Mouse (Mus musculus) stomach, embryonic 14.5 days (tissue): Measurements from ENCODE around the gene Cstb. TPM values are rescaled to one million over a fixed set of nuclear protein-coding genes. Genes with fewer than 3 reads are reported as not detected.

Experiments
- ATAC-seq: fragments of 200-750 bp; cut with Nextera tagmentation; 2 replicates; pipeline ENCODE4 v1.8.0; 2017; ENCODE audit warnings: low read depth, moderate TSS enrichment; ENCODE audit not compliant: insufficient number of reproducible peaks, insufficient read depth, low FRiP score
- H3K27ac ChIP-seq: fragments of 300-500 bp; sonication (generic); 2 replicates; pipeline ENCODE4 v1.5.1; 2014; ENCODE audit warnings: mild to moderate bottlenecking, low read length, moderate library complexity, mixed read lengths
- H3K27me3 ChIP-seq: fragments of 300-500 bp; sonication (generic); 2 replicates; pipeline ENCODE4 v1.6.1; 2014; ENCODE audit warnings: low read length, control low read depth, mixed read lengths; ENCODE audit not compliant: control insufficient read depth, insufficient read depth
- H3K36me3 ChIP-seq: fragments of 300-500 bp; sonication (generic); 2 replicates; pipeline ENCODE4 v1.6.1; 2014; ENCODE audit warnings: mild to moderate bottlenecking, control low read depth, low read length, moderate library complexity, mixed read lengths; ENCODE audit not compliant: control insufficient read depth, insufficient read depth
- H3K4me1 ChIP-seq: fragments of 300-500 bp; sonication (generic); 2 replicates; pipeline ENCODE4 v1.6.1; 2014; ENCODE audit warnings: low read length, control low read depth, mixed read lengths; ENCODE audit not compliant: control insufficient read depth, insufficient read depth
- H3K4me2 ChIP-seq: fragments of 300-500 bp; sonication (generic); replicated peaks from 2 replicates; pipeline ENCODE4 v1.6.1; 2014; ENCODE audit warnings: low read depth, low read length, control low read depth
- H3K4me3 ChIP-seq: fragments of 300-500 bp; sonication (generic); 2 replicates; pipeline ENCODE4 v1.5.1; 2014; ENCODE audit warnings: low read depth, low read length, control low read depth
- H3K9ac ChIP-seq: fragments of 300-500 bp; sonication (generic); replicated peaks from 2 replicates; pipeline ENCODE4 v1.6.1; 2014; ENCODE audit warnings: low read depth, mild to moderate bottlenecking, control low read depth, low read length, moderate library complexity, mixed read lengths
- H3K9me3 ChIP-seq: fragments of 300-500 bp; sonication (generic); 2 replicates; pipeline ENCODE4 v1.6.1; 2016; ENCODE audit warnings: low read depth, low read length, control low read depth; ENCODE audit not compliant: control insufficient read depth
- WGBS: fragments of 180-500 bp; shearing (Covaris S2); extraction: QIAGEN DNeasy Blood & Tissue Kit; methylation state at CpG from one replicate; pipeline ENCODE4 v1.1.7; 2014; 5-methylcytosine and 5-hydroxymethylcytosine counted together
- polyA plus RNA-seq: library from polyadenylated mRNA; unstranded; fragments of >200 nt; fragmentation: Nextera tagmentation; extraction: Ambion mirVana; gene quantifications from 2 replicates; pipeline ENCODE4 v1.2.1, GENCODE M21; 2014

Cstb gene
- 419 and 443 TPM in 2 replicates for polyA plus RNA-seq

GRCm38 (mm10) chr10:78425181-78426041 is at the start of gene Cstb:
Gene Cstb (plus strand): TSS chr10:78425669.
- Histone ChIP-seq H3K4me1 (no peaks in the 10 kb centered on the region; the same call in 1 of the 2 replicates), H3K27me3 (no peaks in the 10 kb centered on the region), H3K27ac (peak within 1 kb of the TSS; percentile 86), H3K4me2 (peak within 1 kb of the TSS; percentile 66), H3K9ac (peak within 1 kb of the TSS; percentile 72), H3K4me3 (peak within 1 kb of the TSS; percentile 75), H3K36me3 (peaks cover 23% of the 10 kb centered on the region), H3K9me3 (no peaks in the 10 kb centered on the region)
- 1% methylated on average over 40 of the region's 40 CpGs for WGBS
- ATAC-seq, result peak; percentile 91

DNA sequence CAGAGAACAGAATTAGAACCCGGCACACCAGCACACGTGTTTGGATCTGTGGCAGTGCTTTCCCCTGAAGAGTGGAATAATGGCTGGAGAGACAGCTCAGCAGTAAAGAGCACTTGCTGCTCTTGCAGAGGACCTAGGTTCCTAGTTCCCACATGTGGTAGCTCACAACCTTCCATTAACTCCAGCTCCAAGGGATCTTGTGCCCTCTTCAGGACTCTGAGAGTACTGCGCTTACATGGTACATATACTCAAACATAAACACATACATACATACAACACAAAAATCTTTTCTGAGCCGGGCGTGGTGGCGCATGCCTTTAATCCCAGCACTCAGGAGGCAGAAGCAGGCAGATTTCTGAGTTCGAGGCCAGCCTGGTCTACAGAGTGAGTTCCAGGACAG is 47.0 kb upstream of the Cstb start:
- Histone ChIP-seq H3K4me1 (no peaks in the 10 kb centered on the region), H3K36me3 (no peaks in the 10 kb centered on the region), H3K9ac (no peak overlapping the region), H3K4me2 (no peak overlapping the region), H3K27ac (no peak overlapping the region), H3K4me3 (no peak overlapping the region), H3K27me3 (no peaks in the 10 kb centered on the region), H3K9me3 (peaks cover 4% of the 10 kb centered on the region; the same call in 1 of the 2 replicates)
- ATAC-seq, result no peak
- WGBS, result 97% methylated on average over 7 of the region's 7 CpGs

DNA sequence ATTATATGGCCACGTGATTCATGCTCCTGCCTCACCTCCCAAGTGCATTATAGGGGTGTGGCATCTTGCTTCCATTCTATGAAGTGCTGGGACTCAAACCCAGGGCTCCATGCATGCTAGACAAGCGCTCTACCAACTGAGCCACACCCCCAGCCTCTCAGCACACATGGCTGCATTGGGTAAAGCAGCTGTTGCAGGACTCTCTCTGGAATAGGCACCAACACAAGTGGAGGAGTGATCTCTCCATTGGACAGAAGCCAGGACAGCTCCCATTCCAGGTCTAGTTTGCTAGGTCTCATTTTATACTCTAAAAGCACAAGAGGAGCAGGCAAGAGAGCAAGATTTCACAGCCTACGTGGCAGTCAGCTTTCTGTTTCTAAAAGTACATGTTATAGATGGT is 41.9 kb upstream of the Cstb start:
- H3K27ac ChIP-seq, result no peak overlapping the region
- no peaks in the 10 kb centered on the region for H3K36me3 ChIP-seq
- 74% methylated on average over 3 of the region's 3 CpGs for WGBS
- H3K9me3 ChIP-seq, result peaks cover 2% of the 10 kb centered on the region; the same call in 1 of the 2 replicates
- no peaks in the 10 kb centered on the region for H3K27me3 ChIP-seq
- no peak overlapping the region for H3K4me3 ChIP-seq
- H3K4me1 ChIP-seq, result no peaks in the 10 kb centered on the region
- ATAC-seq, result no peak
- no peak overlapping the region for H3K4me2 ChIP-seq
- no peak overlapping the region for H3K9ac ChIP-seq

DNA sequence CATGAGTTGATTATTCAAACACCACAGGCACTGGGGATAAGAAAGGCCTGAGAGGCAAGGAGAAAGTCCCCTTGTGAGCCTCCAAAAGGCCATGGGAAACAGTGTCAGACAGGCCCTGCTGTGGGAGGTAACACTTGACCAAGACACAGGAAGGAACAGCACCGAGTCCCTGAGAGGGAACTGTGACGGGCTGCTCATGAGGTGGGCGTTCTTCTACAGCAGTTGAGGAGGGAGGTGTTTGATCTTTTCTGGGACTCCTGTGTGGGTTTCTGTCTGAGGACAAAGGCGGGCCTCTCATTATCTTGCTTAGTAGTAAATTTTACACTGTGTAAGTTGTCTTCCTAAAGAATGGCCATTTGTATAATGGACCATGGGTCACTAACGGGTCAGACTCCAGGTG is 39.9 kb upstream of the Cstb start:
- Histone ChIP-seq H3K27ac (no peak overlapping the region), H3K4me2 (no peak overlapping the region), H3K9ac (no peak overlapping the region), H3K36me3 (no peaks in the 10 kb centered on the region), H3K9me3 (no peaks in the 10 kb centered on the region), H3K4me1 (no peaks in the 10 kb centered on the region), H3K4me3 (no peak overlapping the region), H3K27me3 (no peaks in the 10 kb centered on the region)
- ATAC-seq, result no peak
- 65% methylated on average over 5 of the region's 5 CpGs for WGBS

GRCm38 (mm10) chr10:78388216-78388980 is 37.1 kb upstream of the Cstb start:
- Histone ChIP-seq H3K4me2 (no peak overlapping the region), H3K36me3 (no peaks in the 10 kb centered on the region), H3K9ac (no peak overlapping the region), H3K27ac (no peak overlapping the region), H3K27me3 (peaks cover 4% of the 10 kb centered on the region; the same call in 1 of the 2 replicates), H3K4me1 (no peaks in the 10 kb centered on the region), H3K9me3 (no peaks in the 10 kb centered on the region), H3K4me3 (no peak overlapping the region)
- no peak for ATAC-seq
- 70% methylated on average over 20 of the region's 20 CpGs for WGBS

DNA sequence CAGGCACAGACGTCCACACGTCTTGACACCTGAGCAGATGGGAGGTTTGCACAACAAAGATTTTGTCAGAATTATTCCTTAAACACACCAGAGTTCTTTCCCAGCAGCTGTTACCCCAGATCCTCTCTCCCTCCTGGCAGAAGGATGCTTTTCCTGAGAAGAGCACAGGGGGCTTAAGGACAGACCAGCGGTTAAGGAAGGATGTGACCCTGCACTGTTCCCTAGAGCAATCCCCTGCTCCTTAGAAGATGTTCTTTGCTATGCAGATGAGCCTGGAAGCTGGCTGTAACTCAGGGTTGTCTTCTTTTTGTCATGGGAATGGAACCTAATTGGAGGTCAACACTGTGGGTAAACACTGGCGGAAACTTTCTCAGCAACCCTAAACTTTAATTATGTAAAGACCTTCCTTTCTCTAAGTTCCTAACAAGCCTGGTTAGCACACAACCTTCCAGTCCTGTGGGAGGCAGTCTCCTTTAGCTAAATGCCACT is 34.4 kb upstream of the Cstb start:
- ATAC-seq, result no peak

GRCm38 (mm10) chr10:78392072-78392471 is 33.4 kb upstream of the Cstb start:
- H3K4me3 ChIP-seq, result no peak overlapping the region
- no peak overlapping the region for H3K4me2 ChIP-seq
- WGBS, result 1% methylated on average over 18 of the region's 18 CpGs
- H3K9me3 ChIP-seq, result no peaks in the 10 kb centered on the region
- H3K4me1 ChIP-seq, result no peaks in the 10 kb centered on the region
- no peak overlapping the region for H3K9ac ChIP-seq
- no peak overlapping the region for H3K27ac ChIP-seq
- peaks cover 4% of the 10 kb centered on the region; the same call in 1 of the 2 replicates for H3K27me3 ChIP-seq
- H3K36me3 ChIP-seq, result no peaks in the 10 kb centered on the region
- ATAC-seq, result no peak

More for the DNA sequence above, 34.4 kb upstream of the Cstb start:
- 20% methylated on average over 4 of the region's 4 CpGs for WGBS
- peaks cover 4% of the 10 kb centered on the region; the same call in 1 of the 2 replicates for H3K27me3 ChIP-seq
- H3K4me3 ChIP-seq, result no peak overlapping the region
- H3K4me1 ChIP-seq, result no peaks in the 10 kb centered on the region
- no peaks in the 10 kb centered on the region for H3K36me3 ChIP-seq
- no peak overlapping the region for H3K4me2 ChIP-seq
- no peaks in the 10 kb centered on the region for H3K9me3 ChIP-seq
- H3K9ac ChIP-seq, result no peak overlapping the region
- H3K27ac ChIP-seq, result no peak overlapping the region

GRCm38 (mm10) chr10:78395377-78395776 is 30.1 kb upstream of the Cstb start:
- 76% methylated on average over 3 of the region's 3 CpGs for WGBS
- H3K4me3 ChIP-seq, result no peak overlapping the region
- no peak overlapping the region for H3K27ac ChIP-seq
- H3K9ac ChIP-seq, result no peak overlapping the region
- no peaks in the 10 kb centered on the region for H3K9me3 ChIP-seq
- H3K36me3 ChIP-seq, result peaks cover 2% of the 10 kb centered on the region
- H3K4me2 ChIP-seq, result no peak overlapping the region
- peaks cover 4% of the 10 kb centered on the region; the same call in 1 of the 2 replicates for H3K27me3 ChIP-seq
- ATAC-seq, result no peak
- H3K4me1 ChIP-seq, result no peaks in the 10 kb centered on the region
